Mouse (Mus musculus) hindbrain, postnatal 0 days (tissue): Measurements from ENCODE around the gene Mrvi1. TPM values are rescaled to one million over a fixed set of nuclear protein-coding genes. Genes with fewer than 3 reads are reported as not detected.
A peak's percentile ranks its signal among the peaks of the same experiment; 100 is the strongest.

ENCODE experiments used
- ATAC-seq: fragments of 200-750 bp; cut with Nextera tagmentation; 2 replicates; pipeline ENCODE4 v1.8.0; 2017; ENCODE audit warnings: mild to moderate bottlenecking, moderate TSS enrichment, moderate library complexity
- DNase-seq: peaks from one replicate; pipeline ENCODE4 v3.0.0-alpha.2; 2015; ENCODE audit warnings: low spot score
- H3K27ac ChIP-seq: fragments of 300-500 bp; sonication (generic); 2 replicates; pipeline ENCODE4 v1.5.1; 2014; ENCODE audit warnings: mild to moderate bottlenecking
- H3K27me3 ChIP-seq: fragments of 300-500 bp; sonication (generic); 2 replicates; pipeline ENCODE4 v1.6.1; 2014; ENCODE audit warnings: low read length, mixed read lengths; ENCODE audit not compliant: insufficient read depth
- H3K36me3 ChIP-seq: fragments of 300-500 bp; sonication (generic); 2 replicates; pipeline ENCODE4 v1.6.1; 2014; ENCODE audit warnings: low read length, mixed read lengths; ENCODE audit not compliant: insufficient read depth
- H3K4me1 ChIP-seq: fragments of 300-500 bp; sonication (generic); 2 replicates; pipeline ENCODE4 v1.6.1; 2014; ENCODE audit warnings: antibody characterized with exemption, low read length, mixed read lengths; ENCODE audit not compliant: insufficient read depth
- H3K4me2 ChIP-seq: fragments of 300-500 bp; sonication (generic); 2 replicates; pipeline ENCODE4 v1.6.1; 2014; ENCODE audit warnings: low read depth, mild to moderate bottlenecking, low read length, moderate library complexity, mixed read lengths
- H3K4me3 ChIP-seq: fragments of 300-500 bp; sonication (generic); 2 replicates; pipeline ENCODE4 v1.5.1; 2014; ENCODE audit warnings: low read length
- H3K9ac ChIP-seq: fragments of 300-500 bp; sonication (generic); replicated peaks from 2 replicates; pipeline ENCODE4 v1.6.1; 2014; ENCODE audit warnings: mild to moderate bottlenecking, low read length, moderate library complexity, mixed read lengths
- H3K9me3 ChIP-seq: fragments of 300-500 bp; sonication (generic); 2 replicates; pipeline ENCODE4 v1.6.1; 2016; ENCODE audit warnings: low read length, mixed read lengths
- CTCF ChIP-seq: IDR thresholded peaks from 2 replicates; pipeline ENCODE4 v1.5.1; 2016; ENCODE audit warnings: antibody characterized with exemption, control low read depth, low read depth
- WGBS: fragments of 180-500 bp; shearing (Covaris S2); extraction: QIAGEN DNeasy Blood & Tissue Kit; methylation state at CpG from one replicate; pipeline ENCODE4 v1.1.7; 2014; 5-methylcytosine and 5-hydroxymethylcytosine counted together
- polyA plus RNA-seq: library from polyadenylated mRNA; unstranded; fragments of >200 nt; fragmentation: Nextera tagmentation; extraction: Ambion mirVana; gene quantifications from 2 replicates; pipeline ENCODE4 v1.2.1, GENCODE M21; 2015
- total RNA-seq: library from RNA; depleted of rRNA; stranded (reverse); fragments of >200 nt; gene quantifications from 2 replicates; pipeline ENCODE4 v1.2.3, GENCODE M21; 2014

Mrvi1 gene
- total and polyA plus RNA-seq, 2 experiments from 2014 or later = 0.78 to 3.3 TPM

DNA sequence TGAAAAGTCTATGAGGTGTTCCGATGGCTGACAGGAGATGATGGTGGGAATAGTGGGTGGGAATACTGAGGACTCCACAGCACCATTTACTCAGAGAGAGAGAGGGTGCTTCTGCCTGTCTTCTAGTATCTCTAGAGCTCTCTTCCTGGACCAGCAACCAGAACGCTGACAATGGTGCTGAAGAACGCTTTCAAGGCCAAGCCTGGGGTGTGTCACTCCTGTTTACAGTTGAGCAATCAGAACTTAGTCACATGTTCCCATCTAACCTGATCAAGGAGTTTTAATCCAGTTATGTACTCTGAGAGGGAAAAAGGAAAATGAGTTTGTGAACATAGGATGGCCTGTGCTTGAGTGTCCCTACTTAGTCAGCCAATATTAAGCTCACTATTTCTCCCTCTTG is 116.2 kb downstream of the Mrvi1 start:
- Histone ChIP-seq H3K27ac (no peak overlapping the region), H3K4me2 (no peak overlapping the region), H3K36me3 (no peaks in the 10 kb centered on the region), H3K27me3 (no peaks in the 10 kb centered on the region), H3K4me1 (no peaks in the 10 kb centered on the region; the same call in 1 of the 2 replicates), H3K9me3 (no peaks in the 10 kb centered on the region), H3K9ac (no peak overlapping the region), H3K4me3 (no peak overlapping the region)
- 93% methylated on average over 3 of the region's 3 CpGs for WGBS
- DNase-seq (no peak), ATAC-seq (no peak)
- TF ChIP-seq CTCF = no peak

DNA sequence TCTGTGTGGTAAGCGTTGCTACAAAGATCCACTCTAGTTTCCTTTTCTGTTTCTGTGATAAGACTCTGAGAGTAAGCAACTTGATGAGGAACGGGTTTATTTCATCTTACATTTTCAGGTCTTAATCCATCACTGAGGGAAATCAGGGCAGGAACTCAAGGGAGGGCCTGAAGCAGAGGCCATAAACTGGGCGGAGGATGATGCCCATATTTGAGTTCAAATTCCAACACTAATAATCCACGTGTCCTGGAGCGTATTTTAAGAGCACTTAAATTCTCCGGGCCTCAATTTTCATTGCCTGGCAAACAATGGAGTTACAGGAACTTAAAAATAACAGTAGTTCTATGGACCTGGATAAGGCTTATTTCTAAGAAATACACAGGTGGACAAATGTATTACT is 116.7 kb downstream of the Mrvi1 start:
- Histone ChIP-seq H3K4me2 (no peak overlapping the region), H3K27me3 (no peaks in the 10 kb centered on the region), H3K4me1 (no peaks in the 10 kb centered on the region; the same call in 1 of the 2 replicates), H3K9me3 (no peaks in the 10 kb centered on the region), H3K36me3 (no peaks in the 10 kb centered on the region), H3K9ac (no peak overlapping the region), H3K27ac (no peak overlapping the region), H3K4me3 (no peak overlapping the region)
- ATAC-seq (no peak), DNase-seq (no peak)
- no peak for TF ChIP-seq CTCF
- 86% methylated on average over 6 of the region's 6 CpGs for WGBS

GRCm38 (mm10) chr7:110865038-110865437 is 117.2 kb downstream of the Mrvi1 start:
- Histone ChIP-seq H3K27me3 (no peaks in the 10 kb centered on the region), H3K9me3 (no peaks in the 10 kb centered on the region), H3K4me3 (no peak overlapping the region), H3K9ac (no peak overlapping the region), H3K4me2 (no peak overlapping the region), H3K36me3 (no peaks in the 10 kb centered on the region), H3K4me1 (no peaks in the 10 kb centered on the region; the same call in 1 of the 2 replicates), H3K27ac (no peak overlapping the region)
- ATAC-seq (no peak), DNase-seq (peak; percentile 4)
- TF ChIP-seq CTCF = no peak
- 47% methylated on average over 10 of the region's 10 CpGs for WGBS

DNA sequence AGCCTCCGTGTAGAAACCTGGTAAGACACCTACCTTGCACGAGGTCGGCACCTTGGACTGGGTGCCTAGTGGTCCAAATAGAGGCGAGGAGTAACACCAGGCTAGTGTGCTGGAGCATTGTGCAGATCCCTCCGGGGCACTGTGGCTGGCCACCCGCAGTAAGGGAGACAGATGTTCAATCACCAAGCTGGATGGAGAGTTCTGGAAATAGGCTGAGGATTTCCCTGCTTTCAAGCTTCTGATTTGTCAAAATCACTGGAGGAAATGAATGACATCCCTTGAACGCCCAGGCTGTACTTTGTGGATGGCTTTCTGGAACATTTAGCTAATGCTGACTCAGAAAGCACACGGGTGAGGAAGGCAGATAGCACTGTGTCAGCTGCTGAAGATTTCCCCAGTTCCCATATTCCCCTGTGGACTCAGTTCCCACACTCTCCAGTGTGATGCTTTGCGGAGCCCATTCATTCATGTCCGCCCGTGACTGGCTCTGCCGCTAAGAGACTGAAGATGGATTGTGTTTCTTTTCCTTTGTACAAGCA is 119.4 kb downstream of the Mrvi1 start, which contains the start of gene Lyve1:
Lyve1 (minus strand) TSS at position 489 of the 539 bp plus-strand sequence.
- no peak for TF ChIP-seq CTCF
- WGBS = 66% methylated on average over 12 of the region's 12 CpGs
- H3K4me2 ChIP-seq = no peak within 1 kb of the TSS

GRCm38 (mm10) chr7:110860129-110860528 is 122.1 kb downstream of the Mrvi1 start:
- DNase-seq = no peak
- H3K36me3 ChIP-seq = no peaks in the 10 kb centered on the region
- H3K9me3 ChIP-seq = no peaks in the 10 kb centered on the region
- TF ChIP-seq CTCF = no peak
- H3K4me3 ChIP-seq = no peak overlapping the region
- no peaks in the 10 kb centered on the region for H3K27me3 ChIP-seq
- 82% methylated on average over 5 of the region's 5 CpGs for WGBS
- H3K27ac ChIP-seq = no peak overlapping the region
- ATAC-seq = no peak
- no peak overlapping the region for H3K9ac ChIP-seq
- no peak overlapping the region for H3K4me2 ChIP-seq
- H3K4me1 ChIP-seq = no peaks in the 10 kb centered on the region; the same call in 1 of the 2 replicates

More for the DNA sequence above, 119.4 kb downstream of the Mrvi1 start, which contains the start of gene Lyve1:
- Histone ChIP-seq H3K4me3 (no peak within 1 kb of the TSS), H3K27me3 (no peaks in the 10 kb centered on the region), H3K4me1 (no peaks in the 10 kb centered on the region; the same call in 1 of the 2 replicates), H3K9ac (no peak within 1 kb of the TSS), H3K36me3 (no peaks in the 10 kb centered on the region), H3K9me3 (no peaks in the 10 kb centered on the region), H3K27ac (no peak within 1 kb of the TSS)
- no peak for DNase-seq
- ATAC-seq = no peak

GRCm38 (mm10) chr7:110855604-110856003 is 126.7 kb downstream of the Mrvi1 start:
- Histone ChIP-seq H3K27ac (no peak overlapping the region), H3K4me3 (no peak overlapping the region), H3K36me3 (no peaks in the 10 kb centered on the region), H3K27me3 (no peaks in the 10 kb centered on the region), H3K9ac (no peak overlapping the region), H3K4me1 (peaks cover 5% of the 10 kb centered on the region; the same call in 1 of the 2 replicates), H3K9me3 (no peaks in the 10 kb centered on the region), H3K4me2 (no peak overlapping the region)
- no peak for ATAC-seq
- no peak for DNase-seq
- TF ChIP-seq CTCF = no peak
- 79% methylated on average over 1 of the region's 1 CpGs for WGBS

- 67% methylated on average over 8 of the region's 8 CpGs for WGBS
- Histone ChIP-seq H3K4me2 (no peak overlapping the region), H3K27me3 (no peaks in the 10 kb centered on the region), H3K4me3 (no peak overlapping the region), H3K9ac (no peak overlapping the region), H3K27ac (no peak overlapping the region), H3K36me3 (no peaks in the 10 kb centered on the region), H3K4me1 (peaks cover 5% of the 10 kb centered on the region; the same call in 1 of the 2 replicates), H3K9me3 (no peaks in the 10 kb centered on the region)
- DNase-seq = peak; percentile 58
- no peak for ATAC-seq
- no peak for TF ChIP-seq CTCF
Observed at GRCm38 (mm10) chr7:110854927-110855546, 127.2 kb downstream of the Mrvi1 start.
